Mouse (Mus musculus) ovary, adult 2 months (tissue): Measurements from ENCODE around the gene Tfb1m. TPM values are rescaled to one million over a fixed set of nuclear protein-coding genes. Genes with fewer than 3 reads are reported as not detected.

Experiments
- polyA plus RNA-seq: library from polyadenylated mRNA; depleted of rRNA; stranded (reverse); fragments of >200 nt; gene quantifications from 2 replicates; pipeline ENCODE4 v1.2.3, GENCODE M21; 2012; rRNA removed

The Tfb1m gene
- 1.4 and 1.6 TPM in 2 replicates for polyA plus RNA-seq

GRCm38 (mm10) chr17:3557331-3558311, at the start of gene Tfb1m:
Tfb1m (minus strand) TSS chr17:3557781.

DNA sequence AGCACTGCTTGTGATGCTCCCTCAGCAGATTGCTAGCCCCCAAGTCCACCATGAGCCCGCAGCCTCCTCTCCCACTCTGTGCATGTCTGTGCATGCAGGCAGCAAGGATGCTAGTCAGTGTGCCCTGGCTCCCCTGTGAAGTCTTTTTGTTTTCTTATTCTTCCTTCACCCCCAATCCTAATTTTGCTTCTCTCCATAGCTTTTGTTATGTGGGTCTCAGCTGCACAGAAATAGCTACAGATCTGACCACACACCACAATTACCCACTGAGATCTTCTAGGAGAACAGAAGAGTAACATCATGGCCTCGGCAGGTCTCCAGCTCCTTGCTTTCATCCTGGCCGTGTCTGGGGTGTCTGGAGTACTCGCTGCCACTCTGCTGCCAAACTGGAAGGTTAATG, 25.3 kb downstream of the Tfb1m start, which contains the start of gene Cldn20:
Cldn20 (plus strand) TSS at position 301 of the 400 bp plus-strand sequence.

Other genes starting within 250 kb of the Tfb1m start
- 4.2 and 4.6 TPM in 2 replicates for gene Tiam2, start 231.2 kb downstream of the Tfb1m start, polyA plus RNA-seq
- gene Cldn20, start 25.2 kb downstream of the Tfb1m start, polyA plus RNA-seq: not detected in 2 replicates
- not detected in 2 replicates for gene Nox3, start 138.5 kb upstream of the Tfb1m start, polyA plus RNA-seq